Mouse (Mus musculus): ENCODE measurements around the gene Usf1. TPM values are rescaled to one million over a fixed set of nuclear protein-coding genes. Genes with fewer than 3 reads are reported as not detected.

Usf1 gene
- polyA plus RNA-seq (2015; fragmentation: Nextera tagmentation; extraction: Ambion mirVana): 205 and 216 TPM in 2 replicates

- peak within 1 kb of the TSS; percentile 92 for H3K4me3 ChIP-seq
- peak within 1 kb of the TSS; percentile 96 for H3K27ac ChIP-seq
- peaks cover 22% of the 10 kb centered on the region for H3K4me1 ChIP-seq
- no peaks in the 10 kb centered on the region for H3K9me3 ChIP-seq
- peak within 1 kb of the TSS; percentile 55 for H3K4me2 ChIP-seq
- peak; percentile 98 for ATAC-seq (replicated peaks)
- WGBS: under 1% methylated on average over 36 of the region's 36 CpGs
- peak within 1 kb of the TSS; percentile 97 for H3K9ac ChIP-seq
- peaks cover 8% of the 10 kb centered on the region; the same call in 1 of the 2 replicates for H3K36me3 ChIP-seq (replicated peaks)
- peaks cover 11% of the 10 kb centered on the region; the same call in 1 of the 2 replicates for H3K27me3 ChIP-seq (replicated peaks)
Measured at GRCm38 (mm10) chr1:171410947-171411484, at the start of gene Usf1. Gene Usf1, plus strand, starts transcription at chr1:171411313.

DNA sequence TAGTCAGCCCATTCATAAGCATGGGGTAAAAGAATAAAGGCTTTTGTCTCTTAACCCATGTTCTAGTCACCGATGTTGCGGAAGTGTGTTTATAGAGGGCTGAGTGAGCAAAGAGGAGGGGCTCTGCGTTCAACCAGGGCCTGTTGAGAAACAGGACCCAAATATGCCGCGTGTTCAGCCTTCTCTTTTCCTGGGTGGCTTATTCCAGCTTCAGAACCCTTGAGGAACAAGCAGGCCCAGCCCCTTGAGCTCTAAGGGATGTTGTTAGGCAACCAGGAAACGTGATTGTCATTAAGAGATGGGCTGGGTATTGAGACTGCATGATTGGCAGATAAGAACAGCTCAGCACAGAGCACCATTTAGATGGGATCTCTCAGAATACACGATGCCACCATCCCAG, 45.2 kb upstream of the Usf1 start:
- H3K4me1 ChIP-seq: peaks cover 8% of the 10 kb centered on the region
- H3K27me3 ChIP-seq (replicated peaks): 0 out of 2 replicates have a peak, but pooled peaks cover 5% of the 10 kb centered on the region
- no peaks in the 10 kb centered on the region for H3K36me3 ChIP-seq (replicated peaks)
- no peak overlapping the region for H3K4me3 ChIP-seq
- no peak for ATAC-seq (replicated peaks)
- no peak overlapping the region for H3K9ac ChIP-seq
- WGBS: 65% methylated on average over 7 of the region's 7 CpGs
- no peak overlapping the region for H3K4me2 ChIP-seq
- H3K27ac ChIP-seq: no peak overlapping the region
- H3K9me3 ChIP-seq: no peaks in the 10 kb centered on the region

- H3K9ac ChIP-seq: no peak within 1 kb of the TSS
- no peak within 1 kb of the TSS for H3K4me3 ChIP-seq
- H3K27me3 ChIP-seq (replicated peaks): 0 out of 2 replicates have a peak, but pooled peaks cover 5% of the 10 kb centered on the region
- H3K4me1 ChIP-seq: no peaks in the 10 kb centered on the region
- H3K9me3 ChIP-seq: no peaks in the 10 kb centered on the region
- H3K36me3 ChIP-seq (replicated peaks): no peaks in the 10 kb centered on the region
- no peak within 1 kb of the TSS for H3K4me2 ChIP-seq
- ATAC-seq (replicated peaks): no peak
- H3K27ac ChIP-seq: no peak within 1 kb of the TSS
- 44% methylated on average over 20 of the region's 20 CpGs for WGBS
Measured at GRCm38 (mm10) chr1:171369845-171370556, 41.1 kb upstream of the Usf1 start, which contains the start of gene Nectin4. Gene Nectin4, plus strand, starts transcription at chr1:171370099.

DNA sequence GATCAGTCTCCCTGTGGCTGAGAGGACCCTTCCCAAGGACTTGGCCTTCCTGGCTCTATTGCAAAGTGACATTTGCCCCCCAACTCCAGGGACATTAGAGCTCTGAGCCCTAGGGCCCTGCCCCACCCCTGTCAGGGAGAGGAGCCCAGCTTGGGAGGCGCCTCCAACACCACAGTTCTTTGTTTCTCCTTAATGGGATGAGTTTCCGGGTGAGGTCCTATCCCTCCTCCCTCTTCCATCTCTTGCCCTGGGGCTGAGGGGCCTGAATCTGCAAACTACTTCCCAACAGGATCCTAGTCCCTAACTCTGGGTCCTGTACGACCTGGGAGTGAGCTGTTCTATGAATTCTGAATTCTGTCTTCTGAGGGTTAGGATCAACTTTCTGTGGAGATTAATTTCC, 38.2 kb upstream of the Usf1 start:
- H3K27me3 ChIP-seq (replicated peaks): 0 out of 2 replicates have a peak, but pooled peaks cover 5% of the 10 kb centered on the region
- 60% methylated on average over 3 of the region's 3 CpGs for WGBS

GRCm38 (mm10) chr1:171373946-171374345, 37.2 kb upstream of the Usf1 start:
- ATAC-seq (replicated peaks): no peak
- H3K27me3 ChIP-seq (replicated peaks): 0 out of 2 replicates have a peak, but pooled peaks cover 5% of the 10 kb centered on the region
- no peak overlapping the region for H3K4me3 ChIP-seq
- H3K36me3 ChIP-seq (replicated peaks): no peaks in the 10 kb centered on the region
- H3K4me2 ChIP-seq: no peak overlapping the region
- H3K4me1 ChIP-seq: no peaks in the 10 kb centered on the region
- H3K27ac ChIP-seq: no peak overlapping the region
- no peaks in the 10 kb centered on the region for H3K9me3 ChIP-seq
- H3K9ac ChIP-seq: no peak overlapping the region
- 0% methylated on average over 4 of the region's 4 CpGs for WGBS

More for the DNA sequence above, 38.2 kb upstream of the Usf1 start:
- no peaks in the 10 kb centered on the region for H3K36me3 ChIP-seq (replicated peaks)
- no peaks in the 10 kb centered on the region for H3K9me3 ChIP-seq
- ATAC-seq (replicated peaks): no peak
- no peak overlapping the region for H3K9ac ChIP-seq
- H3K4me3 ChIP-seq: no peak overlapping the region
- no peak overlapping the region for H3K4me2 ChIP-seq
- no peaks in the 10 kb centered on the region for H3K4me1 ChIP-seq
- H3K27ac ChIP-seq: no peak overlapping the region

- no peak overlapping the region for H3K27ac ChIP-seq
- H3K9me3 ChIP-seq: no peaks in the 10 kb centered on the region
- no peak overlapping the region for H3K4me2 ChIP-seq
- H3K36me3 ChIP-seq (replicated peaks): no peaks in the 10 kb centered on the region
- H3K4me3 ChIP-seq: no peak overlapping the region
- 46% methylated on average over 9 of the region's 9 CpGs for WGBS
- H3K9ac ChIP-seq: no peak overlapping the region
- no peak for ATAC-seq (replicated peaks)
- no peaks in the 10 kb centered on the region for H3K27me3 ChIP-seq (replicated peaks)
- peaks cover 4% of the 10 kb centered on the region; the same call in 1 of the 2 replicates for H3K4me1 ChIP-seq
Measured at GRCm38 (mm10) chr1:171375646-171376097, 35.4 kb upstream of the Usf1 start.

- Histone ChIP-seq H3K36me3 (replicated peaks) (no peaks in the 10 kb centered on the region), H3K4me1 (peaks cover 4% of the 10 kb centered on the region; the same call in 1 of the 2 replicates), H3K4me2 (no peak overlapping the region), H3K9me3 (no peaks in the 10 kb centered on the region), H3K27me3 (replicated peaks) (no peaks in the 10 kb centered on the region), H3K4me3 (no peak overlapping the region), H3K27ac (no peak overlapping the region), H3K9ac (no peak overlapping the region)
- no peak for ATAC-seq (replicated peaks)
- 92% methylated on average over 6 of the region's 6 CpGs for WGBS
Measured at GRCm38 (mm10) chr1:171378298-171378697, 32.8 kb upstream of the Usf1 start.

- peak; percentile 88 for ATAC-seq (replicated peaks)
- no peaks in the 10 kb centered on the region for H3K27me3 ChIP-seq (replicated peaks)
- H3K4me2 ChIP-seq: peak overlapping the region; percentile 53
- H3K4me1 ChIP-seq: peaks cover 4% of the 10 kb centered on the region; the same call in 1 of the 2 replicates
- H3K36me3 ChIP-seq (replicated peaks): no peaks in the 10 kb centered on the region
- 0 out of 2 replicates have a peak overlapping the region, but pooled peaks have one; percentile 5 for H3K27ac ChIP-seq
- H3K4me3 ChIP-seq: peak overlapping the region; percentile 37
- H3K9ac ChIP-seq: peak overlapping the region; percentile 27
- no peaks in the 10 kb centered on the region for H3K9me3 ChIP-seq
- 2% methylated on average over 31 of the region's 31 CpGs for WGBS
Measured at GRCm38 (mm10) chr1:171379935-171380599, 31.0 kb upstream of the Usf1 start.

DNA sequence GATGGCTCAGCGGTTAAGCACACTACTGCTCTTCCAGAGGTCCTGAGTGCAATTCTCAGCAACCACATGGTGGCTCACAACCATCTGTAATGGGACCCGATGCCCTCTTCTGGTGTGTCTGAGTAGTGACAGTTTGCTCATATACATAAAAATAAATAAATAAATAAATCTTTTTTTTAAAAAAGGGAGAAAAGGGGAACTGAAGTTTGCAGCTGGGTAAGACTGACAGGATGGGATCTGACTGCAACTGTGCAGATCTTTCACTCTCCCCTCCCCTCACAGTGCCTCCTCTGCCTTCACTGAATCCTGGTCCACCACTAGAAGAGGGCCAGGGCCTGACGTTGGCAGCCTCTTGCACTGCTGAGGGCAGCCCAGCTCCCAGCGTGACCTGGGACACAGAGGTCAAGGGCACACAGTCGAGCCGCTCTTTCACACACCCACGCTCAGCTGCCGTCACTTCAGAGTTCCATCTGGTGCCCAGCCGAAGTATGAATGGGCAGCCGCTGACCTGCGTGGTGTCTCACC, 29.0 kb upstream of the Usf1 start:
- no peak overlapping the region for H3K9ac ChIP-seq
- no peak overlapping the region for H3K4me3 ChIP-seq
- ATAC-seq (replicated peaks): no peak
- peaks cover 4% of the 10 kb centered on the region; the same call in 1 of the 2 replicates for H3K4me1 ChIP-seq
- no peaks in the 10 kb centered on the region for H3K27me3 ChIP-seq (replicated peaks)
- no peaks in the 10 kb centered on the region for H3K36me3 ChIP-seq (replicated peaks)
- no peaks in the 10 kb centered on the region for H3K9me3 ChIP-seq
- H3K27ac ChIP-seq: no peak overlapping the region
- 79% methylated on average over 11 of the region's 11 CpGs for WGBS
- H3K4me2 ChIP-seq: no peak overlapping the region

GRCm38 (mm10) chr1:171384361-171384760, 26.8 kb upstream of the Usf1 start:
- Histone ChIP-seq H3K9me3 (no peaks in the 10 kb centered on the region), H3K4me1 (peaks cover 4% of the 10 kb centered on the region; the same call in 1 of the 2 replicates), H3K9ac (no peak overlapping the region), H3K27ac (no peak overlapping the region), H3K36me3 (replicated peaks) (no peaks in the 10 kb centered on the region), H3K4me2 (no peak overlapping the region), H3K4me3 (no peak overlapping the region), H3K27me3 (replicated peaks) (no peaks in the 10 kb centered on the region)
- ATAC-seq (replicated peaks): no peak
- 72% methylated on average over 9 of the region's 9 CpGs for WGBS

DNA sequence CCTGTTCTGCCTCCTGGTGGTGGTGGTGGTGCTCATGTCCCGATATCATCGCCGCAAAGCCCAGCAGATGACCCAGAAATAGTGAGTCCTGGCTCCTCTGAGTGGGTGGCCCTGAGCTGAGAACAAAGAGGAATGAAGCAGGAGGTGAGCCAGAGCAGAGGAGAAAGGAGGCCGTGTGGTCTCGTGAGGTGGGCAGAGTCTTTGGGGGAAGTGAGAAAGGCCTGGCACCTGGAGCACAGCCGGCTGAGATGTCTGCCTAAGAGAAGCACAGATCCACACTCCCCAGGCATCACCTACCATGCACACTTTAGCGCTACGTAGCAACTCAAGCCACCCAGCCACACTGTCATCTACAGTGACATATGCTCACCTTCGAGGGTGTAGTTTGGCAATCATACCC, 25.9 kb upstream of the Usf1 start:
- H3K4me3 ChIP-seq: no peak overlapping the region
- ATAC-seq (replicated peaks): no peak
- no peaks in the 10 kb centered on the region for H3K27me3 ChIP-seq (replicated peaks)
- no peak overlapping the region for H3K27ac ChIP-seq
- H3K4me1 ChIP-seq: peaks cover 2% of the 10 kb centered on the region; the same call in 1 of the 2 replicates
- H3K9ac ChIP-seq: no peak overlapping the region
- no peaks in the 10 kb centered on the region for H3K36me3 ChIP-seq (replicated peaks)
- H3K9me3 ChIP-seq: no peaks in the 10 kb centered on the region
- no peak overlapping the region for H3K4me2 ChIP-seq
- 67% methylated on average over 9 of the region's 9 CpGs for WGBS

DNA sequence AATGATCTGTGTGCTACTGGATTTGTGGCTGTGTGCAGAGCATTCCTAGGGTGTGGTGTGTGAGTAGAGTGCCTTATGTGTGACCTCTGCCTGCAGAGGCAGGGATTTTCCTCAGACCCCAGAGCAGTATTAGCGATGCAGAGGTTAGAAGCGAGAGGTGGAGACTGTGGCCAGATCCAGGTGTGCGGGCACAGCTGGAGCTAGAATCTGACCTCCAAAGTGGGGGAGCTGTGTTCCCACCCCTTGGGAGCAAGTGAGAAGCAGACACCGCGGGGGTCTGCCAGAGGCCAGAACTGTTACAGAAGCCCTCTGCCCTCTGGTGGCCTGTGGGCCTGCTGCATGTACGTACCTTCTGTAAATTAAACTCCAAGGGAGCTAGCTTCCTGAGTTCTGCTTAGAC, 24.0 kb upstream of the Usf1 start:
- H3K4me3 ChIP-seq: no peak overlapping the region
- no peak overlapping the region for H3K9ac ChIP-seq
- H3K9me3 ChIP-seq: no peaks in the 10 kb centered on the region
- no peak overlapping the region for H3K27ac ChIP-seq
- H3K36me3 ChIP-seq (replicated peaks): no peaks in the 10 kb centered on the region
- no peaks in the 10 kb centered on the region for H3K4me1 ChIP-seq
- H3K4me2 ChIP-seq: no peak overlapping the region
- no peaks in the 10 kb centered on the region for H3K27me3 ChIP-seq (replicated peaks)
- WGBS: 26% methylated on average over 6 of the region's 6 CpGs
- ATAC-seq (replicated peaks): no peak

All from midbrain, embryonic 15.5 days (tissue).